Mouse (Mus musculus) G1E (cell line): Measurements from ENCODE around the gene Rnf123.

Experiments used
- CTCF ChIP-seq: IDR thresholded peaks from 2 replicates; pipeline ENCODE4 v1.5.1; 2012; ENCODE audit warnings: low read depth, low read length, inconsistent platforms, mixed read lengths
- GATA1 ChIP-seq: IDR thresholded peaks from 2 replicates; pipeline ENCODE4 v1.6.1; 2012; ENCODE audit warnings: borderline replicate concordance, low read length, inconsistent platforms, mixed read lengths

- TF ChIP-seq CTCF (no peak), GATA1 (no peak)
Observed at GRCm38 (mm10) chr9:108053665-108054225, 29.4 kb downstream of the Rnf123 start.
